Mouse (Mus musculus): ENCODE data around the gene Eif2b4. TPM values are rescaled to one million over a fixed set of nuclear protein-coding genes. Genes with fewer than 3 reads are reported as not detected.

The Eif2b4 gene
- polyA plus RNA-seq, 2 experiments from 2014 or later, result 47.9 to 49.1 TPM

DNA sequence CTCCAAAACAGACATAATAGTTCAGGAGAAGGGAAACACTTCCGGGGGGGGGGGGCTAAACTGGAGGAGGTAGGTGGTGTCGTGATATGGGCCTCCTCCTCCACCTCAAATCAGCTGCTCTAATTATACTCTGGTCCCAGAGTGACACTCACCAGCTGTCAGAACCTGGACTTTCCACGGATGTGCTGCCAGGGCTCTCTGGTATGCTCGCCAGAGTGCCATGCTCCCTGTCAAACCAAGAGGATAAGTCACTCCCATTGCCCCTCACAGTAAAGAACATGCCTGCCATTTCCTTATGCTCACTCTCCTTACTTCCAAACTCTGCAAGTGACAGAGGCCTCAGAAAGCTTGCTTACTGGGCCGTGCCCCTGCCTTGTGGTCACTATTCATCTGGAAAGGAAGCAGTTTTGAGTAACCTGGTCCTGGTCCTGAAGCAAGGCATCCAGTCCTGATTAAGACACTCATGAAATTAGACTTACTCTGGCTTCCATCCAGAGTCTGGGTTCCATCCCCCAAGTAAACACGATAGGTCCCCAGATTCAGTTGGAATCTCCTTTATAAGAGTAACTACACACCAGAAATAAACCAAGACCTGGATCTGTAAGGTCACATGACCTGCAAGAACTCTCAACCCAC is 39.6 kb downstream of the Eif2b4 start:
- ATAC-seq, result no peak

DNA sequence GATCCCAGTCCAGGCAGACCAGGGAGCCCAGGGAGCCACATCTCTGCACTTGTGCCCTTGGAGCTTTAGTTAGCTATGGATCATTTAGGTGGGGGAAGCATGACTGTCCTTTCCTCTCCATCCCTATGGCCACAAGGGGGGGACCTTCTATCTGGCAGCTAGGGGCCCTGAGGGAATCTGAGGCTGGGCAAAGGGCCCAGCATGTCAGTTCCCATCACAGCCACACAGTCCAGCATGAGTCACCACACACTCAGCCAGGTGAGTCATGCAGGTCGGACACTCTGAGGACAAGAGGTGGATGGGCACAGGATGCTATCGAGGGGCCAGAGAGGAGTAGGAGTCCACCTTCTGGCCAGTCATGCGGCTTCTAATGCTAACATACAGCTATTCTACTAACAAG is 41.5 kb downstream of the Eif2b4 start:
- ATAC-seq, result no peak

DNA sequence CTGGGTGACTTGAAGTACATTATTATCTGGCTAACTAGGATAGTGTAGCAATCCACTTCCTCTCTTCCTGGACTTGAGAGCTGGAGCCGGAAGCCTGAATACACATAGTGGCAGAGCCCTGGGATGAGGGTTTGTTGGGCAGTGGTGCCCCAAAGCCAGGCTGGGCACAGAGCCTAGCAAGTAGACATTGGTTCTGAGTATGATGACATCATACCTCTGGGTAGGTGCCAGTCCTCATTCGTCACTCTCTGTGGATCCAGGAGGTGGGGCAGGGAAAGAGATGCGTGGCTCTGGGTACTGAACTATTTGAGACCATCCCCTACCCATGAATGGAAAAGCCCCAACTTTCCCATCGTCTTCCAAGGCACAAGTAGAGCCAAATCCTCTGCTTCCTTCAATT is 43.4 kb downstream of the Eif2b4 start:
- ATAC-seq, result no peak

DNA sequence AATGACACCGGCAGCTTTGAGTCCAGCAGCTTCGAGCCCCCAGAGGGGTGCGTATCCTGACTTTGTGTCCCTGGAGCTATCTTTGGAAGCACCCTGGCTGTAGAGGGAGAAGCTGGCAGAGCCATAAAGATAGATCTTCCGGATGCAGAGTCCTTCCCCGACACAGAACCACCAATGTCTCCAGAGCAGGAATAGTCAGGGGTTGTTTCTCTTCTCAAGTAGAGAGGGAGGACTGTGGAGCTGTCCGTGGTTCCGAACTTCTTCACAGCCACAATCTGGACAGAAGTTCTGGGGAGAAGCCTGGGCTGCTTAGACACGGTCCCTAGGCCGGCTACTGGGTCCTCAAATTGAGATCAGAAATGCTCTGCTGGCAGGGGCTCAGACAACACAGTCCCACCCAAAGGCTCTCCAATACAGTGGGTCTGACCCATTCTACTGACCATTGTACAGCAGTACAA is 54.2 kb downstream of the Eif2b4 start:
- no peak for ATAC-seq

DNA sequence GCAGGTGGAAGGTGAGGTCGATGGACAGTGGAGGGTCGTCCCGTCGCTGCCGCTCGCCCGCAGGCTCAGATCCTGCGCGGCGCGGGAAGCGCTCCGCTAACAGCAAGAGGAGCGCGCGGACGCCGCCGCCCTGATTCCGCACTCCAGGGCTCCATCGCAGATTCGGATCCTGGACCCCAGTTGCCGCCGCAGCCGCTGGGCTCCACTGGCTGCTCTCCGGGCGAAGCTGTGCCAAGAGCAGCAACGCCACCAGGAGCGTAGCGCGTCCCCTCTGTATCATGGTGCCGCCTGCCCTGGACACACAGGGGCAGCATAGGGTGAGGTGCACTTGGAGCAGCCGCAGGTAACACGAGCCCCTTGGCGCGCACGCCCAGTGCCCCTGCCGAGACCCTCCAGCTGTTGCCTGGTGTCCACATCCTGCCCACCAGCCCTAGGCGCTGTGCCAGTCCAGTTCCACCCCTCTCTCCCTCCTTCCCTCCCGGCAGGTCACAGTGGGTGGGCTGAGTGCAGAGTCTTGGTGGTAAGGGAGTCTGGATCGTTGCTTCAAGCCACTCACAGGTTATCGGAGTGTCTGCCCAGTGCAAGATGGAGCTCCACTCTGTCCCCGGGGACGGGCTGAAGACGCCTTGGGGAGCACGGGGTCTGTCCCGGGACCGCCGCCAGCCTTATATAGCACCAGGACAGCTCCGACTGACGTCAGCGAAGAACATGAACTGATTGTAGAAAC is 54.8 kb downstream of the Eif2b4 start, which contains the start of gene Ucn:
Gene Ucn (minus strand): TSS at position 589 of the 727 bp plus-strand sequence.
- ATAC-seq, result no peak

DNA sequence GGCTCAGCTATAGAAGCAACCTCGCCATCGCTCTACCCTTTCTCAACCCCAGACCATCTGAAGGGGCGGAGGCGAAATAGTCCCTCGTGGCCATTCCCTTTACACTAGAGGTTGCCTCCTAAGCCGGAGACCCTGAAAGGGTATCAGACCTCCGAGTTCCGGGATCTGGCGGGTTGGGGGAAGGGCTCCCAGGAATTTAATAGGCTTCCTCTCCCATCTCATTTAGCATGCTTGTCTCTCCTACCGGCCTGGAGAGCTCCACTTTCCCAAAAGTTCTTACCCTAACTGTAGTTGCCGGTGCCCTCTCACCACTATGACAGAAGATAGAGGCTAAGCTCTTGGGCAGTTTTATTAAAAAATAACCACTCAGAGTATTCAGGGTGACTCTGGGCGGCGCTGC is 55.6 kb downstream of the Eif2b4 start:
- ATAC-seq, result no peak

Other genes with a start within 250 kb of the Eif2b4 start
- gene Cgref1, start 247.8 kb downstream of the Eif2b4 start, polyA plus RNA-seq (2017; shearing (Covaris generic)), result 1 to 10 TPM in 1 of 2 experiments, not detected in 1; 1.7 TPM
- gene Preb, start 233.1 kb downstream of the Eif2b4 start, polyA plus RNA-seq (2017; shearing (Covaris generic)), result 100 to 1,000 TPM in 1 of 2 experiments, 10 to 100 TPM in 1; 83.6 to 112 TPM
- gene Tcf23, start 224.8 kb downstream of the Eif2b4 start, polyA plus RNA-seq (2017; shearing (Covaris generic)), result not detected
- 10 to 100 TPM; 80.7 to 89.3 TPM for gene Atraid, start 145.1 kb downstream of the Eif2b4 start, polyA plus RNA-seq (2017; shearing (Covaris generic))
- gene Slc5a6, start 144.5 kb downstream of the Eif2b4 start, polyA plus RNA-seq (2017; shearing (Covaris generic)), result 1 to 10 TPM; 6.5 to 7.9 TPM
- 10 to 100 TPM in 1 of 2 experiments, 1 to 10 TPM in 1; 7.7 to 14.0 TPM for gene Cad, start 138.7 kb downstream of the Eif2b4 start, polyA plus RNA-seq (2017; shearing (Covaris generic))
- not detected for gene Dnajc5g, start 87.1 kb downstream of the Eif2b4 start, polyA plus RNA-seq (2017; shearing (Covaris generic))
- not detected for gene Slc30a3, start 85.2 kb downstream of the Eif2b4 start, polyA plus RNA-seq (2017; shearing (Covaris generic))
- gene Trim54, start 76.7 kb downstream of the Eif2b4 start, polyA plus RNA-seq (2017; shearing (Covaris generic)), result not detected
- gene Ucn, start 54.6 kb downstream of the Eif2b4 start, polyA plus RNA-seq (2017; shearing (Covaris generic)), result not detected
- gene Mpv17, start 39.2 kb downstream of the Eif2b4 start, polyA plus RNA-seq (2017; shearing (Covaris generic)), result 10 to 100 TPM; 64.4 to 66.7 TPM
- 1 to 10 TPM; 1.2 to 1.5 TPM for gene Gm29609, start 13.5 kb downstream of the Eif2b4 start, polyA plus RNA-seq (2017; shearing (Covaris generic))
- 100 to 1,000 TPM in 1 of 2 experiments, 10 to 100 TPM in 1; 70.2 to 126 TPM for gene Gtf3c2, start 13.3 kb downstream of the Eif2b4 start, polyA plus RNA-seq (2017; shearing (Covaris generic))
- 100 to 1,000 TPM; 111 to 171 TPM for gene Snx17, start 203 bp downstream of the Eif2b4 start, polyA plus RNA-seq (2017; shearing (Covaris generic))
- gene Zfp513, start 8.9 kb upstream of the Eif2b4 start, polyA plus RNA-seq (2017; shearing (Covaris generic)), result 1 to 10 TPM; 4.6 to 6.7 TPM
- 10 to 100 TPM; 45.9 to 50.4 TPM for gene Ppm1g, start 27.3 kb upstream of the Eif2b4 start, polyA plus RNA-seq (2017; shearing (Covaris generic))
- 10 to 100 TPM; 91.5 to 96.5 TPM for gene Nrbp1, start 47.4 kb upstream of the Eif2b4 start, polyA plus RNA-seq (2017; shearing (Covaris generic))
- gene Gm9970, start 47.8 kb upstream of the Eif2b4 start, polyA plus RNA-seq (2017; shearing (Covaris generic)), result not detected
- gene Krtcap3, start 58.3 kb upstream of the Eif2b4 start, polyA plus RNA-seq (2017; shearing (Covaris generic)), result 10 to 100 TPM; 28.0 to 30.7 TPM
- gene Ift172, start 97.7 kb upstream of the Eif2b4 start, polyA plus RNA-seq (2017; shearing (Covaris generic)), result 1 to 10 TPM; 4.8 to 10.0 TPM
- gene Fndc4, start 102.7 kb upstream of the Eif2b4 start, polyA plus RNA-seq (2017; shearing (Covaris generic)), result not detected
- gene Gckr, start 104.0 kb upstream of the Eif2b4 start, polyA plus RNA-seq (2017; shearing (Covaris generic)), result not detected

Data from CD4-positive, CD25-positive, alpha-beta regulatory T cell, adult 4 months (primary cell).